Mouse (Mus musculus) midbrain, embryonic 15.5 days (tissue): ENCODE measurements around the gene Scnn1g. TPM values are rescaled to one million over a fixed set of nuclear protein-coding genes. Genes with fewer than 3 reads are reported as not detected.

ENCODE experiments used
- ATAC-seq: fragments of 200-750 bp; cut with Nextera tagmentation; replicated peaks from 2 replicates; pipeline ENCODE4 v1.8.0; 2017; ENCODE audit warnings: moderate TSS enrichment
- H3K27ac ChIP-seq: fragments of 300-500 bp; sonication (generic); 2 replicates; pipeline ENCODE4 v1.5.1; 2015; ENCODE audit warnings: mild to moderate bottlenecking, inconsistent platforms
- H3K27me3 ChIP-seq: fragments of 300-500 bp; sonication (generic); replicated peaks from 2 replicates; pipeline ENCODE4 v1.6.1; 2015; ENCODE audit warnings: inconsistent platforms
- H3K36me3 ChIP-seq: fragments of 300-500 bp; sonication (generic); replicated peaks from 2 replicates; pipeline ENCODE4 v1.6.1; 2015; ENCODE audit warnings: inconsistent platforms
- H3K4me1 ChIP-seq: fragments of 300-500 bp; sonication (generic); 2 replicates; pipeline ENCODE4 v1.6.1; 2015; ENCODE audit warnings: inconsistent platforms
- H3K4me2 ChIP-seq: fragments of 300-500 bp; sonication (generic); 2 replicates; pipeline ENCODE4 v1.6.1; 2015; ENCODE audit warnings: inconsistent platforms, mild to moderate bottlenecking, moderate library complexity
- H3K4me3 ChIP-seq: fragments of 300-500 bp; sonication (generic); 2 replicates; pipeline ENCODE4 v1.5.1; 2015; ENCODE audit warnings: mild to moderate bottlenecking, inconsistent platforms
- H3K9ac ChIP-seq: fragments of 300-500 bp; sonication (generic); 2 replicates; pipeline ENCODE4 v1.6.1; 2015; ENCODE audit warnings: mild to moderate bottlenecking, inconsistent platforms
- H3K9me3 ChIP-seq: fragments of 300-500 bp; sonication (generic); 2 replicates; pipeline ENCODE4 v1.6.1; 2016; ENCODE audit warnings: inconsistent platforms
- WGBS: fragments of 180-500 bp; shearing (Covaris S2); methylation state at CpG from one replicate; pipeline ENCODE4 v1.1.7; 2015; ENCODE audit warnings: mixed read lengths; 5-methylcytosine and 5-hydroxymethylcytosine counted together
- polyA plus RNA-seq: library from polyadenylated mRNA; unstranded; fragments of >200 nt; fragmentation: Nextera tagmentation; extraction: Ambion mirVana; gene quantifications from 2 replicates; pipeline ENCODE4 v1.2.1, GENCODE M21; 2015

Gene Scnn1g
- polyA plus RNA-seq, 1 experiment from 2014 or later, result not detected

DNA sequence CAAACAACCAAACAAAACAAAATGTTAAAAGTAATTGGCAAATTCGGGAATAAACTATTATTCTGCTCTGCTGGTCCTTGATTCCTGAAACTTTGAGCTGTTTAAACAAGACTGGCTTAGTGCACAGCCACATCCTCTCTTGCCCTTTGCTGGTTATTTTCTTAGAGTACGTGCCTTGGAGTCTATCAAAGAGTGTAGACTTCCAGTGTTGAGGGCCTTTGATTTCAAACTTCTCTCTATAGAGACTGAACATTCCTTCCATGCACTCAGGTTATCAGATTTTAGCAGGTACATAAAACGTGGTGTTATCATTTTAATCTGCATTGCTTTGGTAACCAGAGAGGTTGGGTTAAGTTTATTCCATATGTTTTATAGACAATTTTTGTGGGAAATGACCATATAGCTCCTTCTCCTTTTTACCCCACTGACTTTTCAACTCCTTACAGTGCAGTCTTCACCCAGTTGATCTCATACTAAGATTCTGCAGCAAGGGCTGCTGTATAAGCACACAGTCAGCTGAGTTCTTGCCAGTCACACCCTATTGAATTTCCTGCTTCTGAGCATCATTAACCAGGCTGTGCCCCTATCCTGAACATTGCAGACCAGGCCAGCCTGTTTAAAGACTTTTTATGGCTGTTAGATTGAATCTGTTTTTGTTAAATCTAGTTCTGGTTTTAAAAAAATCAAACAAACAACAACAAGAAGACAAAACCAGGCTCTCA, 48.1 kb downstream of the Scnn1g start:
- H3K9me3 ChIP-seq, result no peaks in the 10 kb centered on the region
- H3K4me2 ChIP-seq, result no peak overlapping the region
- no peak overlapping the region for H3K9ac ChIP-seq
- H3K27me3 ChIP-seq, result no peaks in the 10 kb centered on the region
- ATAC-seq, result no peak
- no peaks in the 10 kb centered on the region for H3K4me1 ChIP-seq
- 68% methylated on average over 3 of the region's 3 CpGs for WGBS
- no peak overlapping the region for H3K27ac ChIP-seq
- H3K4me3 ChIP-seq, result no peak overlapping the region
- H3K36me3 ChIP-seq, result no peaks in the 10 kb centered on the region

DNA sequence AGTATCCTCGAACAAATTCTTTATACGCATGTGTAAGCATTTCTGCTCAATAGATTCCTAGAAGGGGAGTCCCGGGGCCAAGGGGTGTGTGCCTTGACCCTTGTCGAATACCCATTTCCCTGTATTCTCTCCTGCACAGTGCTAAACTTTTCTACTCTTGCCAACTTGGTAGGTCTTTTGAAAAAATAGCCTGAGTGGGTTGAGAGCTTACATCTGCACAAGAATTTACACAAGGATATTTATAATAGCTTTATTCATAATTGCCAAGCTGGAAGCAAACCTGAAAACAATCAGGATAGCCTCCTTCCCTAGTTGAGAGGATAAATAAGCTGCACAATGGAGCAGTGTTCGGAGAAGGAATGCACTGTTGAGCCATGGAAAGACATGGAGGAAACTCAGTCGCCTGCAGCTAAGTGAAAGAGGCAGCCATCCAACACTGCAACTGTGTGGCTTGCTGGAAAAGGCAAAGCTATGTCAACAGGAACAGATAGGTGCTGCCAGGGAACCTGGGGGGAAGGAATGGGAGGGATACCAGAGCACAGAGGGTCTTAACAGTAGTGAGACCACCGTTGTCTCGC, 51.5 kb downstream of the Scnn1g start:
- H3K36me3 ChIP-seq, result no peaks in the 10 kb centered on the region
- no peak for ATAC-seq
- no peak overlapping the region for H3K27ac ChIP-seq
- H3K9ac ChIP-seq, result no peak overlapping the region
- 74% methylated on average over 8 of the region's 8 CpGs for WGBS
- H3K4me2 ChIP-seq, result no peak overlapping the region
- no peak overlapping the region for H3K4me3 ChIP-seq
- no peaks in the 10 kb centered on the region for H3K9me3 ChIP-seq
- no peaks in the 10 kb centered on the region for H3K27me3 ChIP-seq
- H3K4me1 ChIP-seq, result no peaks in the 10 kb centered on the region

GRCm38 (mm10) chr7:121797781-121798180, 63.5 kb downstream of the Scnn1g start:
- 74% methylated on average over 9 of the region's 9 CpGs for WGBS
- ATAC-seq, result no peak
- no peaks in the 10 kb centered on the region for H3K27me3 ChIP-seq
- H3K27ac ChIP-seq, result no peak overlapping the region
- H3K9ac ChIP-seq, result no peak overlapping the region
- H3K9me3 ChIP-seq, result no peaks in the 10 kb centered on the region
- H3K36me3 ChIP-seq, result no peaks in the 10 kb centered on the region
- no peak overlapping the region for H3K4me3 ChIP-seq
- no peaks in the 10 kb centered on the region for H3K4me1 ChIP-seq
- H3K4me2 ChIP-seq, result no peak overlapping the region

- H3K36me3 ChIP-seq, result no peaks in the 10 kb centered on the region
- no peak overlapping the region for H3K9ac ChIP-seq
- no peak overlapping the region for H3K4me3 ChIP-seq
- H3K4me2 ChIP-seq, result no peak overlapping the region
- no peak overlapping the region for H3K27ac ChIP-seq
- H3K4me1 ChIP-seq, result no peaks in the 10 kb centered on the region
- no peak for ATAC-seq
- no peaks in the 10 kb centered on the region for H3K27me3 ChIP-seq
- 88% methylated on average over 2 of the region's 2 CpGs for WGBS
- no peaks in the 10 kb centered on the region for H3K9me3 ChIP-seq
These were observed 68.2 kb downstream of the Scnn1g start for GRCm38 (mm10) chr7:121802471-121802870.

DNA sequence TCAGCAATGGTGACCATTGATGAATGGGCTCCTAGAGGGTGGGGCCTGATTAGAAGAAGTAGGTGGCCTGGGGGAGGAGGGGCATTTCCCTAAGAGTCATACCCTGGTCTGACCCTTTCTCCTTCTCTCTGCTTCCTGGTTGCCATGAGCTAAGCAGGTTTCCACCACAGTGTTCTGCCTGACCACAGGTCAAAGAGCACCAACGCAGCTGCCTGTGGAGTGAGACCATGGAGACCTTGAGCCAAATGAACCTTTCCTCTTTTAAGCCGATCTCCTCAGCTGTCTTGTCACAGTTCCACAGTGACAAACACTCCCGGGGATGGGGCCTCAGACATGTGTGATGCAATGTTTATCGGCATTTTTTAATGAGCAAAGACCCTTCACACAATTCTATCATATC, 68.7 kb downstream of the Scnn1g start:
- WGBS, result 93% methylated on average over 4 of the region's 4 CpGs
- Histone ChIP-seq H3K27me3 (no peaks in the 10 kb centered on the region), H3K27ac (no peak overlapping the region), H3K4me1 (no peaks in the 10 kb centered on the region), H3K36me3 (no peaks in the 10 kb centered on the region), H3K9me3 (no peaks in the 10 kb centered on the region), H3K4me3 (no peak overlapping the region), H3K9ac (no peak overlapping the region), H3K4me2 (no peak overlapping the region)
- ATAC-seq, result no peak

DNA sequence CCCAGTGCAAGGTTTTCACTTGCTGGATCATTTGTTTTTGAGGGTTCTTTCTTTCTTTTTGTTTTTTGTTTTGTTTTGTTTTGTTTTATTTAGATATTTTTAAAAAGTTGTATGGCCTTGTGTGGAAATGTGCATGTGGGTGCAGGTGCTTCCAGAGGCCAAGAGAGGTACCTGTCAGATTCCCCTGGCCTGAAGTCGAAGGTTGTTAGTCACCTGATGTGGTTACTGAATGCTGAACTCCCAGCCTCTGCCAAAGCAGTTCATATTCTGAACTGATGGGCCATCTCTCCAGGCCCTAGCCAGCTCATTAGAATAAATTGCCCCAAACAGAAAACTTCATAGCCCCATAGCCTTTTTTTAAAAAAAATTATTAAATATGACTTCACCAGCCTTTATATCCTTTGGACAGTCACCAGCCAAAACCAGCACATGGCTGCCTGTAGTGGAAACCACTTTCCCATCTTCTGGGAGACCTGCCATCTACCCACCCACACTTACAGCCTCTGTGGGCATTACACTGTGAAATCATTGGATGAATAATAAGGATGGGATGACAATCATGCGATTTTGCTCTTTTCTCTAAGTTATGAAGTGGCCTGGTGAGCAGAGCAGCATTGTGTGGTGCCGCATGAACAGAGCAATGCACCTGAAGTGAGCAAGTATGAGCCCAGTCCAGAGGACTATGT, 71.7 kb downstream of the Scnn1g start:
- 84% methylated on average over 3 of the region's 3 CpGs for WGBS
- H3K4me2 ChIP-seq, result no peak overlapping the region
- no peaks in the 10 kb centered on the region for H3K9me3 ChIP-seq
- H3K27ac ChIP-seq, result no peak overlapping the region
- ATAC-seq, result no peak
- H3K9ac ChIP-seq, result no peak overlapping the region
- H3K4me3 ChIP-seq, result no peak overlapping the region
- H3K36me3 ChIP-seq, result no peaks in the 10 kb centered on the region
- H3K27me3 ChIP-seq, result no peaks in the 10 kb centered on the region
- H3K4me1 ChIP-seq, result no peaks in the 10 kb centered on the region

GRCm38 (mm10) chr7:121807726-121808580, 73.7 kb downstream of the Scnn1g start:
- Histone ChIP-seq H3K27me3 (no peaks in the 10 kb centered on the region), H3K27ac (no peak overlapping the region), H3K4me2 (no peak overlapping the region), H3K9me3 (no peaks in the 10 kb centered on the region), H3K9ac (no peak overlapping the region), H3K36me3 (no peaks in the 10 kb centered on the region), H3K4me1 (no peaks in the 10 kb centered on the region), H3K4me3 (no peak overlapping the region)
- 80% methylated on average over 15 of the region's 15 CpGs for WGBS
- ATAC-seq, result no peak

Other genes starting within 250 kb of the Scnn1g start
- gene Usp31, start 27.2 kb upstream of the Scnn1g start, polyA plus RNA-seq, result 3.1 and 3.5 TPM in 2 replicates
- 0.13 and 0.15 TPM in 2 replicates for gene Scnn1b, start 130.6 kb downstream of the Scnn1g start, polyA plus RNA-seq
- gene Cog7, start 247.2 kb downstream of the Scnn1g start, polyA plus RNA-seq, result 27.1 and 27.5 TPM in 2 replicates